Mouse (Mus musculus) lung, adult 2 months (tissue): Measurements from ENCODE around the gene Ptprk.

Experiments
- CTCF ChIP-seq: fragments of 200-500 bp; IDR thresholded peaks from 2 replicates; pipeline ENCODE4 v1.5.1; 2011; ENCODE audit warnings: mild to moderate bottlenecking, low read length, control low read depth; ENCODE audit not compliant: insufficient read depth
- POLR2A ChIP-seq: fragments of 200-500 bp; IDR thresholded peaks from 2 replicates; pipeline ENCODE4 v1.6.1; 2011; ENCODE audit warnings: low read depth, mild to moderate bottlenecking, control low read depth, low read length, borderline replicate concordance; ENCODE audit errors: extremely low read depth

DNA sequence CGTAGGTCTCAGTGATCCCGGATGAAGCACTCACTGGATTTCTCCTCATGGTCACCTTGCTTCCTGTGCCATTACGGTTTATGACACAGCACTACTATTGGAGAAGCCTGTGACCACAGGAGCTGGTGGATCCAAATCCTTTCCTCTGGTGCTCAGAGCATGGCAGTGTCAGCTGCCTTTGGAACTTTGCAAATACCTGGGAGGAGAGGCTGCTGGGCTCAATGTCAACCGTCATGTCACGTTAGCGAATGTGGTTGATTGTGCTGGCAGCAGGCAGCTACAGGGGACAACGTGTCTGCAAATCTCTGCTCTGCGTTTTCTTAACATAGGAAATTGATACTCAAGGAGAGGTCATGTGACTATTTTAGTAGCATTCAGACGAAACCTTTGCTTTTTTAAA, 55.8 kb downstream of the Ptprk start:
- TF ChIP-seq POLR2A, result no peak
- no peak for TF ChIP-seq CTCF
